Mouse (Mus musculus): Measurements from ENCODE around the gene Noxred1. TPM values are rescaled to one million over a fixed set of nuclear protein-coding genes. Genes with fewer than 3 reads are reported as not detected.

Gene Noxred1
- total and polyA plus RNA-seq, 2 experiments from 2014 or later = 0.37 TPM; not detected in 1

DNA sequence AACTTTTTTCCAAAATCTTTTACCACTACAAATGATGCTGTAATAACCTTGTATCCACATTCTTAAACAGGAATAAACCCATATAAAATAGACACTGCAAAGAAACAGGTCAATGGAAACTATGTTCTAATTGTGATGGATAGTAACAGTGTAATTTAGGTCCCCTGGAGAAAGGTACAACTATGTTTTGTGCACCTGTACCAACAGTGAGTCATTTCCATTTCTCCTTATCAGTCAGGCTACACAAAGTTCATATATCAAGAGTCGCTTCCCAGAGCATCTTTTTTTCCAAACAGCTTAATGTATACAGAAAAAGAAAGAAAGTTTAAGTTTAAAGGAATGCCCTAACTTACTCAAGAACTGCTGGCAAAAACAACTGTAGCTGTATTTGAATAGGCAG lies 43.5 kb downstream of the Noxred1 start:
- no peak for DNase-seq (ENCODE audit: low spot score)
- Histone ChIP-seq H3K36me3 (replicated peaks; ENCODE audit: control insufficient read depth, insufficient read depth, low read length) (no peaks in the 10 kb centered on the region), H3K9me3 (replicated peaks; ENCODE audit: control insufficient read depth, low read length) (no peaks in the 10 kb centered on the region), H3K27ac (ENCODE audit: low read depth) (no peak overlapping the region), H3K27me3 (ENCODE audit: control insufficient read depth, insufficient read depth, low read length) (no peaks in the 10 kb centered on the region), H3K4me2 (ENCODE audit: low read depth, low read length) (no peak overlapping the region), H3K4me3 (ENCODE audit: low read depth, low read length) (no peak overlapping the region), H3K9ac (replicated peaks; ENCODE audit: low read depth, low read length) (no peak overlapping the region), H3K4me1 (ENCODE audit: control insufficient read depth, insufficient read depth) (no peaks in the 10 kb centered on the region; the same call in 1 of the 2 replicates)
- WGBS = 55% methylated on average over 1 of the region's 1 CpGs
- no peak for ATAC-seq (ENCODE audit: insufficient read depth, low read depth)
- TF ChIP-seq CTCF (IDR thresholded peaks at IDR 0.05; ENCODE audit: low read depth) = no peak
- TF ChIP-seq EP300 (IDR thresholded peaks at IDR 0.05; ENCODE audit: low read depth) = no peak

DNA sequence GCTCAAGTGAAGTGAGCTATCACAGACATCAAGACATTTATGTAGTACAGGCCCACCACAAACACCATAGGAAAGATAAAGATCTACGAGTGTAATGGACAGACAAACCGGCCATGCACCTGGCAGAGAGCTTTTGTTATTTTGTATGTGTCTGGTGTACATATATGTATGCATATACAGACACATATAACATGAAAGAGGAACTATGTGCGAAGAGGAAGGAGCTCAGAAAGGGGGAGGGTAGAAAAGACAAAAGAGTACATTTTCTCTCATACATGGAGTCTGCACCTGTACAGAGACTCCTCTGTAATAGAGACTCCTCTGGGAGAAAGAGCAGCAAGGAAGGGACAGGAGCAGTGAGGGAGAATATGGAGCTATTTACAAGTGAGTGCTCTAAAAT lies 45.5 kb downstream of the Noxred1 start:
- Histone ChIP-seq H3K9me3 (replicated peaks; ENCODE audit: control insufficient read depth, low read length) (no peaks in the 10 kb centered on the region), H3K4me2 (ENCODE audit: low read depth, low read length) (no peak overlapping the region), H3K9ac (replicated peaks; ENCODE audit: low read depth, low read length) (no peak overlapping the region), H3K27ac (ENCODE audit: low read depth) (no peak overlapping the region), H3K4me3 (ENCODE audit: low read depth, low read length) (no peak overlapping the region), H3K4me1 (ENCODE audit: control insufficient read depth, insufficient read depth) (no peaks in the 10 kb centered on the region), H3K27me3 (ENCODE audit: control insufficient read depth, insufficient read depth, low read length) (no peaks in the 10 kb centered on the region), H3K36me3 (replicated peaks; ENCODE audit: control insufficient read depth, insufficient read depth, low read length) (no peaks in the 10 kb centered on the region)
- no peak for ATAC-seq (ENCODE audit: insufficient read depth, low read depth)
- TF ChIP-seq CTCF (IDR thresholded peaks at IDR 0.05; ENCODE audit: low read depth) (no peak), EP300 (IDR thresholded peaks at IDR 0.05; ENCODE audit: low read depth) (no peak)
- WGBS = 75% methylated on average over 3 of the region's 3 CpGs
- no peak for DNase-seq (ENCODE audit: low spot score)

DNA sequence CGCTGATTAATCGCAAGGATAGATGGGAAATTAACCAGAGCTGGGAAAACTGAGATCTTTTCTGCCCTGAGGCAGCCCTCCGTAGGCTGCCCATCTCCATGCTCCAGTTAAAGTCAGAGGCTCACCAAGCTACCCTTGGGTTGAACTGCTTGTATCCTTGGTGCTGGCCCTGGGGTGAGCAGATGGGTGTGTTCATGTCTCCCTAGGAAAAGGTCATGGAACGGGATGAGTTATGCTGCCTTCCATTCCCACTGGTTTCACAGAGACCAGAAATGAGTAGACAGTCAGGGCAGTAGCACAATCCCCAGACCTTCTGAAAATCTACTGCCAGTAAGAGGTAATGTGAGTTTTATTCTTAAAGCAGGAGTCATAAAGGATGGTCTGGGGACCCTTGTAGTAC lies 60.9 kb downstream of the Noxred1 start:
- H3K4me2 ChIP-seq (ENCODE audit: low read depth, low read length) = no peak overlapping the region
- DNase-seq (ENCODE audit: low spot score) = no peak
- peaks cover 5% of the 10 kb centered on the region; the same call in 1 of the 2 replicates for H3K36me3 ChIP-seq (replicated peaks; ENCODE audit: control insufficient read depth, insufficient read depth, low read length)
- H3K4me1 ChIP-seq (ENCODE audit: control insufficient read depth, insufficient read depth) = no peaks in the 10 kb centered on the region
- no peaks in the 10 kb centered on the region for H3K27me3 ChIP-seq (ENCODE audit: control insufficient read depth, insufficient read depth, low read length)
- ATAC-seq (ENCODE audit: insufficient read depth, low read depth) = no peak
- H3K4me3 ChIP-seq (ENCODE audit: low read depth, low read length) = no peak overlapping the region
- no peaks in the 10 kb centered on the region for H3K9me3 ChIP-seq (replicated peaks; ENCODE audit: control insufficient read depth, low read length)
- H3K9ac ChIP-seq (replicated peaks; ENCODE audit: low read depth, low read length) = no peak overlapping the region
- WGBS = 89% methylated on average over 4 of the region's 4 CpGs
- no peak overlapping the region for H3K27ac ChIP-seq (ENCODE audit: low read depth)
- TF ChIP-seq CTCF (IDR thresholded peaks at IDR 0.05; ENCODE audit: low read depth) = no peak
- no peak for TF ChIP-seq EP300 (IDR thresholded peaks at IDR 0.05; ENCODE audit: low read depth)

DNA sequence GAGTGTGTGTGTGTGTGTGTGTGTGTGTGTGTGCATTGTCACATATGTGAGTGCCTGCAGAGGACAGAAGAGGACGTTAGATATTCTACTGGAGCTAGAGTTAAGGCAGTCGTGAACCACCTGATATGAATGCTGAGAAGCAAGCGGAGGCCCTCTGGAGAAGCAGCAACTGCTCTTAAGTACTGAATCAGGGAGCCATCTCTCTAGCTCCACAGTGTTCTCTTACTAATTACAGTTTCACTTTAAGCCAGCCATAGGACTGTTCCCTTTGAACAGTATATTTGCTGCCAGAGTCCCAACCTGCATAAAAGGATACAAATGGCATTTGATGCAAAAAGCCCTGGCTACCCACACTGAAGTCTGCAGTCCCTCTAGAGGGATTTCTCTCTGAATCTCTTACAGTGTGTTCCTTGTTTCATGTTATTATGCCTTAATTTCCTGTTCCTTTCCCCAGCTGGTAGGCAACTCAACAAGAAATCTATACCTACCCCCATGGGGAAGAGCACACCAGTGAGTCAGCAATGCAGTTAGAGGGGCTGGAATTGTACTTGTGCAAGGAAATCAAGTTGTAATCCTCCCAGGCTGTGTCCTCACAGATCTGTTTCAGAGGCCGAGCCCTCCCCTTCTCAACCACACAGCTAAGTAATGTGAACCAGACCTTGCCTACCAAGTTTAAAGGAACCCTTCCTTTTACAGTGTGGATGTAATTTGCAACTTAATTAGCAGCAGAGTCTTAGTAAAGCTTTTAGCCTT lies 63.2 kb downstream of the Noxred1 start:
- TF ChIP-seq EP300 (IDR thresholded peaks at IDR 0.05; ENCODE audit: low read depth) = no peak
- TF ChIP-seq CTCF (IDR thresholded peaks at IDR 0.05; ENCODE audit: low read depth) = no peak
- H3K9ac ChIP-seq (replicated peaks; ENCODE audit: low read depth, low read length) = no peak overlapping the region
- no peaks in the 10 kb centered on the region for H3K27me3 ChIP-seq (ENCODE audit: control insufficient read depth, insufficient read depth, low read length)
- H3K4me1 ChIP-seq (ENCODE audit: control insufficient read depth, insufficient read depth) = no peaks in the 10 kb centered on the region
- ATAC-seq (ENCODE audit: insufficient read depth, low read depth) = no peak
- no peaks in the 10 kb centered on the region for H3K9me3 ChIP-seq (replicated peaks; ENCODE audit: control insufficient read depth, low read length)
- DNase-seq (ENCODE audit: low spot score) = no peak
- H3K27ac ChIP-seq (ENCODE audit: low read depth) = no peak overlapping the region
- H3K4me3 ChIP-seq (ENCODE audit: low read depth, low read length) = no peak overlapping the region
- H3K36me3 ChIP-seq (replicated peaks; ENCODE audit: control insufficient read depth, insufficient read depth, low read length) = peaks cover 26% of the 10 kb centered on the region
- WGBS = 55% methylated on average over 4 of the region's 4 CpGs
- H3K4me2 ChIP-seq (ENCODE audit: low read depth, low read length) = no peak overlapping the region

Small RNA genes within 50 kb of the gene (microRNA-seq; reads per million reads assigned to microRNA genes)
- gene Gm47293 = not detected

Other genes starting within 250 kb of the Noxred1 start
- not detected in 2 replicates for gene Zdhhc22, start 248.3 kb downstream of the Noxred1 start, total RNA-seq (2014; rRNA removed; ENCODE audit: low replicate concordance)
- gene Zdhhc22, start 248.3 kb downstream of the Noxred1 start, polyA plus RNA-seq (2015; fragmentation: Nextera tagmentation; extraction: Ambion mirVana) = 0.05 TPM in 1 of 2 replicates, not detected in the other
- not detected in 2 replicates for gene Tmem63c, start 217.4 kb downstream of the Noxred1 start, total RNA-seq (2014; rRNA removed; ENCODE audit: low replicate concordance)
- gene Tmem63c, start 217.4 kb downstream of the Noxred1 start, polyA plus RNA-seq (2015; fragmentation: Nextera tagmentation; extraction: Ambion mirVana) = not detected in 2 replicates
- gene Ngb, start 136.2 kb downstream of the Noxred1 start, total RNA-seq (2014; rRNA removed; ENCODE audit: low replicate concordance) = 0.12 TPM in 1 of 2 replicates, not detected in the other
- 0.11 TPM in 1 of 2 replicates, not detected in the other for gene Ngb, start 136.2 kb downstream of the Noxred1 start, polyA plus RNA-seq (2015; fragmentation: Nextera tagmentation; extraction: Ambion mirVana)
- gene Gstz1, start 91.6 kb downstream of the Noxred1 start, total RNA-seq (2014; rRNA removed; ENCODE audit: low replicate concordance) = 39.6 and 62.9 TPM in 2 replicates
- gene Gstz1, start 91.6 kb downstream of the Noxred1 start, polyA plus RNA-seq (2015; fragmentation: Nextera tagmentation; extraction: Ambion mirVana) = 33.8 and 36.2 TPM in 2 replicates
- gene Pomt2, start 90.8 kb downstream of the Noxred1 start, total RNA-seq (2014; rRNA removed; ENCODE audit: low replicate concordance) = 22.7 and 25.3 TPM in 2 replicates
- gene Pomt2, start 90.8 kb downstream of the Noxred1 start, polyA plus RNA-seq (2015; fragmentation: Nextera tagmentation; extraction: Ambion mirVana) = 6.5 and 7.7 TPM in 2 replicates
- gene Samd15, start 39.0 kb downstream of the Noxred1 start, total RNA-seq (2014; rRNA removed; ENCODE audit: low replicate concordance) = not detected in 2 replicates
- gene Samd15, start 39.0 kb downstream of the Noxred1 start, polyA plus RNA-seq (2015; fragmentation: Nextera tagmentation; extraction: Ambion mirVana) = 0.46 and 0.59 TPM in 2 replicates
- gene Tmed8, start 38.3 kb downstream of the Noxred1 start, total RNA-seq (2014; rRNA removed; ENCODE audit: low replicate concordance) = 3.7 and 3.9 TPM in 2 replicates
- 0.62 and 0.89 TPM in 2 replicates for gene Tmed8, start 38.3 kb downstream of the Noxred1 start, polyA plus RNA-seq (2015; fragmentation: Nextera tagmentation; extraction: Ambion mirVana)
- 34.1 and 40.4 TPM in 2 replicates for gene Vipas39, start 27.5 kb upstream of the Noxred1 start, total RNA-seq (2014; rRNA removed; ENCODE audit: low replicate concordance)
- gene Vipas39, start 27.5 kb upstream of the Noxred1 start, polyA plus RNA-seq (2015; fragmentation: Nextera tagmentation; extraction: Ambion mirVana) = 29.2 and 31.4 TPM in 2 replicates
- gene Ahsa1, start 27.7 kb upstream of the Noxred1 start, total RNA-seq (2014; rRNA removed; ENCODE audit: low replicate concordance) = 80.7 and 93.4 TPM in 2 replicates
- 109 and 113 TPM in 2 replicates for gene Ahsa1, start 27.7 kb upstream of the Noxred1 start, polyA plus RNA-seq (2015; fragmentation: Nextera tagmentation; extraction: Ambion mirVana)
- 0.31 TPM in 1 of 2 replicates, not detected in the other for gene Ism2, start 61.0 kb upstream of the Noxred1 start, total RNA-seq (2014; rRNA removed; ENCODE audit: low replicate concordance)
- gene Ism2, start 61.0 kb upstream of the Noxred1 start, polyA plus RNA-seq (2015; fragmentation: Nextera tagmentation; extraction: Ambion mirVana) = 0.20 and 0.30 TPM in 2 replicates
- 23.5 and 66.6 TPM in 2 replicates for gene Sptlc2, start 149.6 kb upstream of the Noxred1 start, total RNA-seq (2014; rRNA removed; ENCODE audit: low replicate concordance)
- gene Sptlc2, start 149.6 kb upstream of the Noxred1 start, polyA plus RNA-seq (2015; fragmentation: Nextera tagmentation; extraction: Ambion mirVana) = 65.1 and 67.0 TPM in 2 replicates
- 123 and 224 TPM in 2 replicates for gene Slirp, start 205.2 kb upstream of the Noxred1 start, total RNA-seq (2014; rRNA removed; ENCODE audit: low replicate concordance)
- gene Slirp, start 205.2 kb upstream of the Noxred1 start, polyA plus RNA-seq (2015; fragmentation: Nextera tagmentation; extraction: Ambion mirVana) = 288 and 307 TPM in 2 replicates
- 26.2 and 26.6 TPM in 2 replicates for gene Alkbh1, start 205.3 kb upstream of the Noxred1 start, total RNA-seq (2014; rRNA removed; ENCODE audit: low replicate concordance)
- gene Alkbh1, start 205.3 kb upstream of the Noxred1 start, polyA plus RNA-seq (2015; fragmentation: Nextera tagmentation; extraction: Ambion mirVana) = 14.3 and 17.7 TPM in 2 replicates
- gene Snw1, start 233.5 kb upstream of the Noxred1 start, total RNA-seq (2014; rRNA removed; ENCODE audit: low replicate concordance) = 20.9 and 35.6 TPM in 2 replicates
- 68.1 and 70.1 TPM in 2 replicates for gene Snw1, start 233.5 kb upstream of the Noxred1 start, polyA plus RNA-seq (2015; fragmentation: Nextera tagmentation; extraction: Ambion mirVana)